Mouse (Mus musculus) urinary bladder, adult 2 months (tissue): ENCODE measurements around the gene Slc38a10. TPM values are rescaled to one million over a fixed set of nuclear protein-coding genes. Genes with fewer than 3 reads are reported as not detected.

Experiments
- DNase-seq: peaks from one replicate; pipeline ENCODE4 v3.0.0; 2022; ENCODE audit warnings: low spot score
- polyA plus RNA-seq: library from polyadenylated mRNA; depleted of rRNA; stranded (reverse); fragments of >200 nt; gene quantifications from 2 replicates; pipeline ENCODE4 v1.2.3, GENCODE M21; 2012

Gene Slc38a10
- polyA plus RNA-seq, 1 experiment: 60.0 TPM

DNA sequence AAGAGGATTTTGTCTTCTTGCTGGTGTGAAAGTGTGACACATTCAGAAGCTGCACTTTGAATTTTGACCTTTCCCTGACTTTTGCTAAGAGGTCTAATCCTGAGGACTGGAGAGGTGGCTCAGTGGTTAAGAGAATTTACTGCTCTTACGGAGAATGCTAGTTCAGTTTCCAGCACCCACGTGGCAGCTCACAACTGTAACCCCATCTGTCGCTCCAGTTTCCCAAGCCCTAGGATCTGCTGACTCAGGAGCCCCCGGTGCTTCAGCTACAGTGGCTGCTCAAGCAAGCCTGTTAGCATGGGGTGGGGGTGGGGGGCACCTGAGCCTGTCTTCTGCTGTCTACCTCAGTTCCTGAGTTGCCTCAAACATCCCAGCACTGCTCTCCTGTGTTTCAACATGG is 28.2 kb upstream of the Slc38a10 start:
- no peak for DNase-seq

DNA sequence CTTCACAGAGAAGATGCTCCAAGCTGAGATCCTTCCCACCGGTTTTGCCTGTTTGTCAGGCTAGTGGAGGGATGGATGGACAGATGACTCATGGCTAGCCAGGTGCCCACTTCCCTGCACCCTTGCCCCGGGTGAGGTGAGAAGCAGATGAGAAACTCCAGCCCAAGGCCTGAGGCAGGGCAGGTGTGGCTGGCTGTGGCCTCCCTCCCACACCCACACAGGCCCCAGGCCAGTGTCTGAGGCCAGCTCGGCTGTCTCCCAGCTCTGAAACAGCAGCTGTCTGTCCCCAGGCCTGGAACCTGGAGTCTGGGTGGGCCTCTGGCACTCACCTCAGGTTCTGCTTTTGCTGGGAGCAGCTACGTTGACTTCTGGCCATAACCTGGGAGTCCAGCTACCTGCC is 24.8 kb upstream of the Slc38a10 start:
- DNase-seq: no peak

DNA sequence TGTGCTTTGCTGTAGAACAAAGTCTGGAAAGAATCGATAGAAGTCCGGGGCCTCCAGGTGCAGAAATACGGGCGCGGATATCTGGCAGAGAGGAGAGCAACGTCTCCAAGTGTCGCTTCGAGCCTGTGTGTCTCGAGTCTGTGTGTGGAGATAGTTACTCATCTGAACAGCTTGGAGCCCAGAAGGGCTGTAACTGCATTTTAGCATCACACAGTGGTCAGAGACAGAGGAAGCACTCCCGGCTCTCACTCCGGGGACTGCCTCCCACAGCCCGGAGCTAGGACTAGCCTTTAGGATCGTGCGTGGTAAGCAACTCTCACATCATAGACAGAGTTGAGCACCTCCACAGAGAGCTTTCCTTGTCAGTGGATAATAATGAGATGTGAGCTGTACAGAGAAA is 22.1 kb upstream of the Slc38a10 start:
- no peak for DNase-seq

DNA sequence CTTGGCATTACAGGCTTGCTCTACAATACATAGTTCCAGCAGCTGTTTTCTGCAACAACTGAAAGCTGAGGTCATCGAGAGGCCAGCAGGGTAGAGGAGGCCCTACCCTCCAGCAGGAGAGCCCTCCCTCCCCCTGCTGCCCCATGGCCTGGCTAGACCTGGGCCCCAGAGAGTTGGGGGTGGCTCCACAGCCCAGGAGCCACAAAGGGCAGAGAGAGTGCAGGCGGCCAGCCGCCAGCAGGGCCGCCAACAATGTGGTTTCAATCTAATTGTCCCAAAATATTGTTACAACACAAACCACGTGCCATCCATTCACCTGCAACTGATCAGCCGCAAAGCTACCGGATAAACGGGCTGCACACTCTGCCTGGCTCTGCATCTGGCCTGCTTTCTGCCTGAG is 20.0 kb upstream of the Slc38a10 start:
- no peak for DNase-seq

DNA sequence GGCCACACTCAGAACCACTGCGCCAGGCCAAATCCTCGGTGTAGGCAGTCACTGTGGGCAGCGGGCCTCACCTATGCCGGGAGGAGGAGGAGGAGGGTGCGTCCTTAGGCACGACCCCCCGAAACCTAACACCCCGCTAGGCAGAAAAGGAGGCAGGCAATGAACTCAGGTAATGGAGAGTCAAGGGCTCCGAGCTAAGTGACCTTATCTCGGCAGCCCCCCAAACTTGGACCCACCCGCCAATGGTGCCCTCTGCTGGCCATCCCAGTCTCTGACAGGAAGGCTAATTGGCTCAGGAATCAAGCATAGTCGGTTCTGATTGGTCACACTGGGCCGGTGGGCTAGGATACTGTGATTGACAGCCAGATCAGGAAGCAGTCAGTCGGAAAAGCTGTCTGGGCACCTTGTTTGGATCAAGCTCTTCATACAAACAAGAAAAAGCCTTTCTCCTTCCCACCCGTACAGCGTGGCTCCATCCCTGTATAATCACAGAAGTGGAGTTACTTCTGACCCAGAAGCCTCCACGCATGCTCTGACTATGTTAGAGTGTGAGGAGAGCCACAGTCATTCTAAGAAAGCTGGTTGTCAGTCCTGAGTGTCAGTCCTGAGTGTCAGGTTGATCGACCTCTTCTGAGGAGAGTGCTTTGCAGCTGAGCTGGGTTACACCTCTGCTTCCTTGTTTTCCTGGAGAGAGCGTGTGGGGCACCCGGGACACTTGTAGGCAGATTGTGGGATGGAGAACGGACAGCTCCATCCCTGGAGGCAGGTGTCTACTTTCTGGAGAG is 18.3 kb upstream of the Slc38a10 start:
- no peak for DNase-seq

DNA sequence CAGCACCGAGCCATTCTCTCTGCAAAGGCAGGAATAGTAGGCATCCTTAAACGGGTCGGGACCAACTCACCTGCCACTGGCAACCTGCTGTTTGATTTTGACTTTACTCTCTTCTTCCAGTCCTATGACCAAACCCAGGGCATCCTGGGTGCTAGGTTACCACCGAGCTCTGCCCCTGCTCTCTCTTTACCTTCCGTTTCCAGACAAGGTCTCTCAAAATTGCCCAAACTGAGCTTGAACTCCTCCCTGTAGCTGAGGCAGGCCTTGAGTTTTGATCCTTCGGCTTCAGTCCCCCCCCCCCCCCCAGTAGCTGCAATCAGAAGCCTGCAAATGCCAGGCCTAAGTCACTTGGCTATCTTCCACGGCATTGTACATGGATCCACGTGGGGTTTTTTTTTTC is 17.4 kb upstream of the Slc38a10 start:
- no peak for DNase-seq

DNA sequence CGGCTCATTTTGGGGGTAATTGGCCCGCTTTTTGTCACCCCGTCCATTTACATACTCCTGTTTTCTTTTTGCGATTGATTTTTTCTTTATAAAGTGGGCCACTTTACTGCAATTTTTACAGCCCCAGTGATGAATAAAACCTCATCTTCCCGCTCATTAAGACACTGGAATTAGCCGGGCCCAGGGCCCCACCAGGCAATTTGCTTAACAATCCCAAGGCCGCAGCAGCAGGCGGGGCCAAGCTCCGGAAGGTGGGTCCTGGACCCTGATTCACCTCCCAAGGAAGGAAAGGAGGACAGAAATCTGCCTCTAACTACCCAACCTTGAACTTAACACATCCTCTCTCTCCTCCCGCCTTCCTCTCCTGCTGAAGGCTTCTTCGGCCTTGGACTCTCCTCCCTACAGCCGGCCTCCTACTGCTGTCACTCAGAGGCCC is 16.8 kb upstream of the Slc38a10 start:
- DNase-seq: no peak

DNA sequence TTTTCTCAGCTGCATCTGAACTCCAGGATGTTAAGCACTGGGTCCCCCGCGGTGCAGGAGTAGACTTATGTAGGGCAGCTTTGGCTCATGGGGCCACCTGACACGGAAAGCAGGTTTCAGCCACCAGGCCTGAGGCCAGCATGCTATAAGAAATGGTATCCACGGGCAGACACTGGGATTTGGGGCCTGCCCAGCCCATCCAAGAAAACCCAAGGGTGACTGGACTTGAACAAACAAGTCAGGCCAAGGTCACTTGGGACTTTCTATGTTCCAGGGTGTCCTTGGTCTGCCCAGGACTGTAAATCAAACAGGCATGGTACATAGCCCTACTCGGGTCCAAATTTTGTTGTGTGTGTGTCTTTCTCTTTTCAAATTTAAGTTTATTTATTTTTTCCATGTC is 15.9 kb upstream of the Slc38a10 start:
- DNase-seq: no peak

GRCm38 (mm10) chr11:120164471-120165261 is 13.5 kb upstream of the Slc38a10 start:
- no peak for DNase-seq

DNA sequence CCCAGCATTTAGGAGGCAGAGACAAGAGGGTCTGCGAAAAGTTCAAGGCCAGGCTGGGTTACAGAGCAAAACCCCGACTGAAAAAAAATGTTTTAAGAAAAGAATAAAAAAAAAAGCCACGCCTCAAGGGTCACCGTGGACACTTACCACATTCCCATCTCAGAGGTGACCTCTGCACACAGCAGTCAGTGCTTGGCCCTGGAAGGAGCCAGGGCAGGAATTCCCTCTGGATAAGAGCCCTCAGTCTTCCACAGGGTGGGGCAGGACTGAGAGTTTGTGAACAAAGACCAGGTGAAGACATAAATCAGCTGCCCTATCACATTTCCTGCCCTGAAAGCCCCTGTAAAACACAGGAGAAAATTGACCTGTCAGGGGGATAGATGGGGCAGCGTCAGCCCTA is 12.9 kb upstream of the Slc38a10 start:
- no peak for DNase-seq

GRCm38 (mm10) chr11:120163207-120163606 is 12.1 kb upstream of the Slc38a10 start:
- DNase-seq: no peak

- DNase-seq: no peak
These were observed 10.1 kb upstream of the Slc38a10 start for GRCm38 (mm10) chr11:120161245-120161644.

DNA sequence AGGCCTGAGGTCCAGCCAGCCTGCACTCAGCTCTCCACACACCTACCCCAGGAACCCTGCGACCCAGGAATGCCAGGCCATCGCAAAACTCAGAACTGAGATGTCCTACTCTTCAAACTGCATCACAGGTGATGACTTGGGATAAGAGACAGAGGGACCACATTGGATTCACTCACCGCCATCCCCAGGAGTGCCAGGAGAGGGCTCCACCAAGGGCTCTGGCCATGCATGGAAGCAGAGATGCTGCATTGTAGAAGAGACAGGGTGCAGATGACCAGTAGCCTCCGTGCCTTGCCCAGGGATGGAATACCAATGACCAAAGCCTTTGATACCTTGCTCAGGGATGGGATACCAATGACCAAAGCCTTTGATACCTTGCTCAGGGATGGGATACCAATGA is 9.3 kb upstream of the Slc38a10 start:
- no peak for DNase-seq

GRCm38 (mm10) chr11:120159653-120160052 is 8.5 kb upstream of the Slc38a10 start:
- no peak for DNase-seq

DNA sequence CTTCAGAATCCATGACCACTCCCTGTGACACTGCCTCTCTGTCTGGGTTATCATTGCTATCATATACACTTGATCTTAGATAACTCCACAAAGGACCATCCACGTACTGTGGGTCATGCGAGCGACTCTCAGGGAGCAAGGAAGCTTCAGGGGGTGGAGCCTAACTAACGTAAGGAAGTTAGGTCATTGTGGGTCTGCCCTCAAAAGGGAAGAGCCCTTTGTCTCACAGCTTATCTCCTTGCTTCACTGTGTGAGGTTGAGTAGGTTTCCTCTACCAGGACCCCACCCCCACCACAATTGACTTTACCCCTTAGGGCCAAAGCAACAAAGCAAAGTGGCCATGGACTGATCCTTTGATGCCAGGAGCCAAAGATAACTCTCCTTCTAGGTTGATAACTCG is 7.7 kb upstream of the Slc38a10 start:
- DNase-seq: no peak

GRCm38 (mm10) chr11:120150440-120151112 is 570 bp downstream of the Slc38a10 start:
- no peak for DNase-seq

DNA sequence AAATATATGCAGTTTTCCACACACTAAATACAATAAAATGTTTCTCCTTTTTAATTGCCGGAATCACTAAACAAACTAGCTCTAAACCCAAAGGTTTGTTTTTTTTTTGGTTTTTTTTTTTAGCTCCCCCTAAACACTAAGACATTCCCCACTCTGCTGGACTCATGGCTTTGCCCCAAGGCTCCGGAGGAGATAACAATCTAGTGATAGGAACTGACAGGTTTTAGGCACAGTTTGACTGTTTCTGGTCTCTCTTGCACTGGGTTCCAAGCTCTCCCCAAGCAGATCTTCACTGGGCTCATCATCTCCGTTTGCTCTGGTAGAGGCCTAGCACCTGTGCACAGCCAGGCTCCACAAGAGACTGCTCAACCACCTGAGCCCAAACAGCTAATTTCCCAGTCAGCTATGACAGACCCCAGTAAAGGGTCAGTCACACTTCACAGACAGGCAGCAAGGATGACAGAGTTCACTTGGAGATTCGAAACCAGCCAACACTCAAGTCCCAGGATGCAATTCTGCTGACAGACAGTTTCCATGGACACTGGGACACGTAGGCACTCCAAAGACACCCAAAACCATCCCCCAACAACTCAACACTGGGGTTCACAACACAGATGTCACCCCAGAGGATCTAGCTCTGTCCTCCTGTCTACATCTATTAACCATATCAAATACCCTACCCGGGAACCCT is 1.5 kb downstream of the Slc38a10 start:
- DNase-seq: no peak

DNA sequence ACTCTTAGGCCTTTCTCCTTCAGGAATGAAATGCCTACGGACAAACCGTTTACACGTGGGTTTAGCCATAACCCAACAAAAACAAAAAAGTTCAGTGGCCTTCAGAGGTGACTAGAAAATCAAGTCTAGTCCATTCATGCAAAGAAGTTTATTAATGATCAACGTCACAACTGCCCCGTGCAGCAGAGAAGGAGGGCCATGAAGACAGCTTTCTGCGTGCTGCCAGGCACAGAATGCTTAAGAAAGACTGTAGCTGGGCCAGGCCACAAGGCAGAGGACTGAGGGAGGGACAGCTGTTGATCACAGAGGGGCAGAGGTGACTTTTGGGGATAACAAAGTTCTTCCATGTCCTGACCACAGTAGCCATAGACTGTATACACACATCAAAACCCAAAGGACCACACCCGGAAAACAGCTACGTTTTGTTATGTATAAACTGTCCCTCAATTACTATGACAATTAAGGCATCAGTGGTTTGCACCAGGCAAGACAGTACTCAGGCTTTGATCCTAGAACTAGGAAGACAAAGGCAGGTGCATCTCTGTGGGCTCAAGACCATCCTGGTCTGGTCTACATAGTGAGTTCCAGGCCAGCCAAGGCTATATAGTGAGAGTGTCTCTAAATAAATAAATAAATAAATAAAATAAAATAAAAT is 2.8 kb downstream of the Slc38a10 start:
- DNase-seq: no peak

GRCm38 (mm10) chr11:120143708-120144497 is 7.2 kb downstream of the Slc38a10 start:
- DNase-seq: no peak

DNA sequence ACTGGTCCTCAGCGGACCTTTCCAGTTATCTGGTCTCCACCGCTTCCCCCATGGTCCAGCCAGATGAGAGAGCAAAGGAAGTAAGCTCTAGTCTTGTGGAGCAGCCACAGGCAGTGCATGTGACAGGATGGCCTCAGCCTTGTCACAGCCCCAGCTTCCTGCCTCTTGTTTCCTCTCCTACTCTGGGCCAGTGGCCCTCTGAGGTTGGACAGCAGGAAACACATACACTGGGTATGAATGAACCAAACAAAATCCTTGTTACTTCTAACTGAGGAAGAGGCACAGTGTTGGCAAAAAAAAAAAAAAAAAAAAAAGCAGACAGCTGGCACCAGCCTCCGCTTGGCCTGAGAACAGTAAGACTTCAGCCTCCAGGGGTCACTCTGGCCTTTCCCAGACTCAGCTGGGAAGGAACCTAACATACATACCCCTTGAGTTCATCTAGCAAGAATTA is 8.5 kb downstream of the Slc38a10 start:
- no peak for DNase-seq

- no peak for DNase-seq
These were observed 10.9 kb downstream of the Slc38a10 start for GRCm38 (mm10) chr11:120140255-120140654.
